Mouse (Mus musculus) midbrain, embryonic 14.5 days (tissue): ENCODE measurements at regions not wholly inside any gene's neighbourhood (a gene's known extent, or its start where the extent isn't known, plus 50 kb on each side); places are given as distances from the start of the nearest gene placed in this dataset.

Experiments
- ATAC-seq: fragments of 200-750 bp; cut with Nextera tagmentation; 2 replicates; pipeline ENCODE4 v1.8.0; 2017; ENCODE audit warnings: moderate number of reproducible peaks, moderate library complexity; ENCODE audit not compliant: low FRiP score, low TSS enrichment
- DNase-seq: peaks from one replicate; pipeline ENCODE4 v3.0.0-alpha.2; 2015
- H3K27ac ChIP-seq: fragments of 300-500 bp; sonication (generic); replicated peaks from 2 replicates; pipeline ENCODE4 v1.5.1; 2014; ENCODE audit warnings: mild to moderate bottlenecking, low read depth, low read length, moderate library complexity
- H3K27me3 ChIP-seq: fragments of 300-500 bp; sonication (generic); 2 replicates; pipeline ENCODE4 v1.6.1; 2014; ENCODE audit warnings: low read length, control low read depth, mixed read lengths; ENCODE audit not compliant: control insufficient read depth, insufficient read depth
- H3K36me3 ChIP-seq: fragments of 300-500 bp; sonication (generic); 2 replicates; pipeline ENCODE4 v1.6.1; 2014; ENCODE audit warnings: low read length, control low read depth; ENCODE audit not compliant: control insufficient read depth, insufficient read depth
- H3K4me1 ChIP-seq: fragments of 300-500 bp; sonication (generic); 2 replicates; pipeline ENCODE4 v1.6.1; 2014; ENCODE audit warnings: mild to moderate bottlenecking, antibody characterized with exemption, low read length, control low read depth; ENCODE audit not compliant: control insufficient read depth, insufficient read depth
- H3K4me2 ChIP-seq: fragments of 300-500 bp; sonication (generic); 2 replicates; pipeline ENCODE4 v1.6.1; 2014; ENCODE audit warnings: mild to moderate bottlenecking, low read length, moderate library complexity
- H3K4me3 ChIP-seq: fragments of 300-500 bp; sonication (generic); replicated peaks from 2 replicates; pipeline ENCODE4 v1.5.1; 2014; ENCODE audit warnings: low read depth, low read length
- H3K9ac ChIP-seq: fragments of 300-500 bp; sonication (generic); replicated peaks from 2 replicates; pipeline ENCODE4 v1.6.1; 2014; ENCODE audit warnings: mild to moderate bottlenecking, low read length, moderate library complexity
- H3K9me3 ChIP-seq: fragments of 300-500 bp; sonication (generic); 2 replicates; pipeline ENCODE4 v1.6.1; 2016; ENCODE audit warnings: low read length, control low read depth, mixed read lengths; ENCODE audit not compliant: control insufficient read depth
- WGBS: fragments of 180-500 bp; shearing (Covaris S2); extraction: QIAGEN DNeasy Blood & Tissue Kit; methylation state at CpG from one replicate; pipeline ENCODE4 v1.1.7; 2014; 5-methylcytosine and 5-hydroxymethylcytosine counted together

DNA sequence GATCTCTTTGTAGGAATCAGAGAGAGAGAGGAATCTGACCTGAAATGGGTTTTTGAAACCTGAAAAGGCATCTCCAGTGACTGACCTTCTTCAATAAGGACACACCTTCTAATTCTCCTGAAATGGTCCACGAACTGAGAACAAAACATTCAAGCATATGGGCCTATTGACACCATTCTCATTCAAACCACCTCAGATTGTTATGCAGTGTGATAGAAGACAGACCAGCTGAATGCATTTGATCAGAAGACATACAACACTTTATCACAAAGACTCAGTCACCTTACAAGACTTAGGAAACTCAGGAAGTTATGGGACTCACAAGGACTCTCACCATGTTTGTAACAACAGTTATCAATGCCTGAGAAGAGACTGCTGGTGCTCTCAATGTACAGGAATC, 256.7 kb downstream of the Rpl10l start:
- Histone ChIP-seq H3K27ac (no peak overlapping the region), H3K36me3 (no peaks in the 10 kb centered on the region), H3K4me1 (no peaks in the 10 kb centered on the region), H3K27me3 (no peaks in the 10 kb centered on the region), H3K4me2 (no peak overlapping the region), H3K9ac (no peak overlapping the region), H3K4me3 (no peak overlapping the region), H3K9me3 (no peaks in the 10 kb centered on the region)
- 68% methylated on average over 1 of the region's 1 CpGs for WGBS
- ATAC-seq, result no peak
- no peak for DNase-seq

GRCm38 (mm10) chr12:66012706-66013105, 271.5 kb downstream of the Rpl10l start:
- ATAC-seq (no peak), DNase-seq (no peak)
- no peaks in the 10 kb centered on the region for H3K27me3 ChIP-seq
- H3K9ac ChIP-seq, result no peak overlapping the region
- WGBS, result 90% methylated on average over 2 of the region's 2 CpGs
- H3K4me2 ChIP-seq, result no peak overlapping the region
- H3K4me1 ChIP-seq, result no peaks in the 10 kb centered on the region
- H3K36me3 ChIP-seq, result no peaks in the 10 kb centered on the region
- H3K4me3 ChIP-seq, result no peak overlapping the region
- H3K9me3 ChIP-seq, result no peaks in the 10 kb centered on the region
- no peak overlapping the region for H3K27ac ChIP-seq
